ENCODE assay signal across 7 mouse cellular contexts in the genomic region with DNA sequence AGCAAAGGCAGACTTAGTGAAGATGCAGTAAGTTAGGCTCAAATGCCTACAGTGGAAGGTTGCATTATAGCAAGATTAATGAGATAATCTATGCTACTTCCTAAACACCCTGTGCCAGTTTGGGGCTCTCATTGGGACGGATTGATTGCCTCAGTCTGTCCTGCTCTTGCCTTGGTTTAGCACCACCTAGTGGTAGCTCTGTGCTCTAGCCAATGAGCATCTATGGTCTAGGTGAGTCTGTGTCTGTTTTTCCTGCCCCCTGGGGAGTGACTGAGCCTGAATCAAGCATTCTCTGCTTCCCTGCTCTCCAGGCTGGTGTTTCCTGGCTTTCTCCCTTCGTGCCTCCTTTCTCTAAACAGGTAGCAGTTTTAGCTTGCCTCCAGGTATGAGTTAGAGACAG. TPM values are rescaled to one million over a fixed set of nuclear protein-coding genes. Genes with fewer than 3 reads are reported as not detected.
A peak's percentile ranks its signal among the peaks of the same experiment; 100 is the strongest.
DNase-seq lines count a peak whose midpoint lies in the region; ATAC-seq and TF ChIP-seq lines count a peak whose summit lies in the region.

No protein-coding gene starts in this region.

- no peak for TF ChIP-seq EP300 in heart, postnatal 0 days (IDR thresholded peaks at IDR 0.05; ENCODE audit: low read depth)

- peak; percentile 72 for ATAC-seq in heart, postnatal 0 days (ENCODE audit: insufficient read depth, low read depth)

- H3K9me3 ChIP-seq in heart, postnatal 0 days (replicated peaks; ENCODE audit: control insufficient read depth, low read length), result no peaks in the 10 kb centered on the region

- peak; percentile 93 for TF ChIP-seq CTCF in heart, postnatal 0 days (IDR thresholded peaks at IDR 0.05; ENCODE audit: low read depth)

- no peak overlapping the region for H3K9ac ChIP-seq in heart, postnatal 0 days (replicated peaks; ENCODE audit: low read depth, low read length)

- DNase-seq in ES-CJ7 (ENCODE audit: low read depth, low spot score), result peak; percentile 81
- peak; percentile 57 for DNase-seq in adrenal gland, adult 2 months
- DNase-seq in embryo, embryonic 11.5 days (ENCODE audit: low read depth, low spot score), result peak; percentile 50
- DNase-seq in heart, postnatal 0 days (ENCODE audit: low spot score), result peak; percentile 61
- DNase-seq in kidney, postnatal 14 days, result peak; percentile 76
- DNase-seq in lung, postnatal 36 days, result peak; percentile 87
- peak; percentile 67 to 77 for DNase-seq in spleen, postnatal 4 days (ENCODE audit: low spot score in 2 of 2)

- no peak overlapping the region for H3K4me2 ChIP-seq in heart, postnatal 0 days (ENCODE audit: low read depth, low read length)

- no peak overlapping the region for H3K4me3 ChIP-seq in heart, postnatal 0 days (ENCODE audit: low read depth, low read length)

- H3K36me3 ChIP-seq in heart, postnatal 0 days (replicated peaks; ENCODE audit: control insufficient read depth, insufficient read depth, low read length), result peaks cover 48% of the 10 kb centered on the region

- WGBS in heart, postnatal 0 days, result 14% methylated on average over 2 of the region's 2 CpGs

- no peak overlapping the region for H3K27ac ChIP-seq in heart, postnatal 0 days (ENCODE audit: low read depth)

- no peaks in the 10 kb centered on the region for H3K27me3 ChIP-seq in heart, postnatal 0 days (ENCODE audit: control insufficient read depth, insufficient read depth, low read length)

- peaks cover 30% of the 10 kb centered on the region for H3K4me1 ChIP-seq in heart, postnatal 0 days (ENCODE audit: control insufficient read depth, insufficient read depth)

RNA-seq across cellular contexts. Expression of gene Sacm1l, which starts 25.2 kb away (rescaled TPM):
- 100 to 1,000 TPM in 1 of 2 experiments, 10 to 100 TPM in 1; 75.2 to 160 TPM for total RNA-seq in adrenal gland, adult 2 months (2021)
- polyA plus RNA-seq in adrenal gland, adult 2 months (2012; rRNA removed), result 1.8 and 2.3 TPM in 2 replicates
- total RNA-seq in heart, postnatal 0 days (2014; rRNA removed; ENCODE audit: low replicate concordance), result 29.9 and 32.9 TPM in 2 replicates
- 36.4 and 38.9 TPM in 2 replicates for polyA plus RNA-seq in heart, postnatal 0 days (2015; fragmentation: Nextera tagmentation; extraction: Ambion mirVana)

RNA-seq across cellular contexts. Expression of gene Limd1, which starts 25.8 kb away (rescaled TPM):
- total RNA-seq in adrenal gland, adult 2 months (2021), result 10 to 100 TPM; 28.7 to 33.0 TPM
- polyA plus RNA-seq in adrenal gland, adult 2 months (2012; rRNA removed), result 30.2 and 48.8 TPM in 2 replicates
- 128 and 143 TPM in 2 replicates for total RNA-seq in heart, postnatal 0 days (2014; rRNA removed; ENCODE audit: low replicate concordance)
- polyA plus RNA-seq in heart, postnatal 0 days (2015; fragmentation: Nextera tagmentation; extraction: Ambion mirVana), result 40.2 and 42.4 TPM in 2 replicates
